Mouse (Mus musculus) embryonic fibroblast, embryonic 13.5 days (primary cell): Measurements from ENCODE around the gene Tmem45a.

Experiments
- CTCF ChIP-seq: IDR thresholded peaks from 2 replicates; pipeline ENCODE4 v1.5.1; 2011; ENCODE audit warnings: mild to moderate bottlenecking, control low read depth, low read length, moderate library complexity, borderline replicate concordance; ENCODE audit not compliant: insufficient read depth
- POLR2A ChIP-seq: IDR thresholded peaks from 2 replicates; pipeline ENCODE4 v1.6.1; 2011; ENCODE audit warnings: low read depth, mild to moderate bottlenecking, control low read depth, low read length, moderate library complexity

GRCm38 (mm10) chr16:56891583-56891982 lies 5.6 kb upstream of the Tmem45a start:
- TF ChIP-seq CTCF (no peak), POLR2A (no peak)
